Mouse (Mus musculus) MEL (cell line): ENCODE data around the gene Bmper. TPM values are rescaled to one million over a fixed set of nuclear protein-coding genes. Genes with fewer than 3 reads are reported as not detected.

Experiments
- DNase-seq: peaks from one replicate; pipeline ENCODE4 v3.0.0; 2011; ENCODE audit warnings: low read depth, low spot score
- H3K27ac ChIP-seq: 2 replicates; pipeline ENCODE4 v1.5.1; 2012; ENCODE audit warnings: low read depth, mild to moderate bottlenecking, control low read depth, low read length, moderate library complexity; ENCODE audit not compliant: control insufficient read depth
- H3K27me3 ChIP-seq, 2 experiments: fragments of 150-350 bp in 1 of 2; sonication (generic) in 1 of 2; 2 replicates each; pipeline ENCODE4 v1.6.1; 2012; ENCODE audit warnings: low read length in 2 of 2, mild to moderate bottlenecking in 2 of 2, improper control_type of control experiment in 1 of 2, moderate library complexity in 1 of 2; ENCODE audit not compliant: insufficient read depth in 2 of 2, control insufficient read depth in 1 of 2
- H3K36me3 ChIP-seq, 2 experiments: 2 replicates each; pipeline ENCODE4 v1.6.1; 2012 to 2014; ENCODE audit warnings: low read length in 2 of 2, improper control_type of control experiment in 1 of 2, inconsistent platforms in 1 of 2, mild to moderate bottlenecking in 1 of 2; ENCODE audit not compliant: insufficient read depth in 2 of 2, control insufficient read depth in 1 of 2
- H3K4me1 ChIP-seq, 2 experiments: fragments of 150-350 bp in 1 of 2; sonication (generic) in 1 of 2; 2 replicates each; pipeline ENCODE4 v1.6.1; 2012; ENCODE audit warnings: low read length in 2 of 2, improper control_type of control experiment in 1 of 2, mild to moderate bottlenecking in 1 of 2; ENCODE audit not compliant: insufficient read depth in 2 of 2, control insufficient read depth in 1 of 2
- H3K4me3 ChIP-seq, 2 experiments: fragments of 150-350 bp in 1 of 2; sonication (generic) in 1 of 2; 2 replicates each; pipeline ENCODE4 v1.5.1; 2012; ENCODE audit warnings: low read depth in 2 of 2, low read length in 2 of 2, mild to moderate bottlenecking in 2 of 2, moderate library complexity in 2 of 2, control low read depth in 1 of 2, improper control_type of control experiment in 1 of 2; ENCODE audit not compliant: control insufficient read depth in 1 of 2, insufficient read depth in 1 of 2
- H3K79me2 ChIP-seq: 2 replicates; pipeline ENCODE4 v1.6.1; 2012; ENCODE audit warnings: mild to moderate bottlenecking, low read length, moderate library complexity; ENCODE audit not compliant: control insufficient read depth, poor library complexity, insufficient read depth
- H3K9ac ChIP-seq: 2 replicates; pipeline ENCODE4 v1.6.1; 2012; ENCODE audit warnings: low read depth, mild to moderate bottlenecking, control low read depth, low read length, moderate library complexity; ENCODE audit not compliant: control insufficient read depth, poor library complexity, severe bottlenecking
- H3K9me3 ChIP-seq: fragments of 150-350 bp; sonication (generic); replicated peaks from 2 replicates; pipeline ENCODE4 v1.6.1; 2012; ENCODE audit warnings: mild to moderate bottlenecking, low read length, improper control_type of control experiment, moderate library complexity; ENCODE audit not compliant: insufficient read depth
- CHD1 ChIP-seq: IDR thresholded peaks from 2 replicates; pipeline ENCODE4 v1.6.1; 2012; ENCODE audit warnings: low read depth, mild to moderate bottlenecking, inconsistent platforms, low read length, improper control_type of control experiment
- CTCF ChIP-seq, 3 experiments: IDR thresholded peaks in 2 of 3; conservative IDR thresholded peaks in 1 of 3; 2 replicates each; pipeline ENCODE4 v1.5.1; 2011 to 2012; ENCODE audit warnings: low read length in 3 of 3, low read depth in 2 of 3, mild to moderate bottlenecking in 2 of 3, improper control_type of control experiment in 1 of 3, inconsistent platforms in 1 of 3, mixed read lengths in 1 of 3, moderate library complexity in 1 of 3; ENCODE audit not compliant: control insufficient read depth in 1 of 3, insufficient read depth in 1 of 3, poor library complexity in 1 of 3, severe bottlenecking in 1 of 3
- EP300 ChIP-seq, 2 experiments: IDR thresholded peaks; 2 replicates each; pipeline ENCODE4 v1.6.1; 2011; ENCODE audit warnings: improper control_type of control experiment in 2 of 2, low read length in 2 of 2, low read depth in 1 of 2, mild to moderate bottlenecking in 1 of 2
- GABPA ChIP-seq: IDR thresholded peaks from 2 replicates; pipeline ENCODE4 v1.6.1; 2012; ENCODE audit warnings: low read depth, mild to moderate bottlenecking, inconsistent platforms, low read length, improper control_type of control experiment, moderate library complexity
- GATA1 ChIP-seq: IDR thresholded peaks from 2 replicates; pipeline ENCODE4 v1.6.1; 2011; ENCODE audit warnings: low read depth, low read length, improper control_type of control experiment
- HCFC1 ChIP-seq: IDR thresholded peaks from 2 replicates; pipeline ENCODE4 v1.6.1; 2012; ENCODE audit warnings: low read depth, mild to moderate bottlenecking, inconsistent platforms, low read length, improper control_type of control experiment, moderate library complexity
- JUND ChIP-seq: IDR thresholded peaks from 2 replicates; pipeline ENCODE4 v1.6.1; 2011; ENCODE audit warnings: low read depth, mild to moderate bottlenecking, improper control_type of control experiment, low read length
- KAT2A ChIP-seq: conservative IDR thresholded peaks from 2 replicates; pipeline ENCODE4 v1.6.1; 2012; ENCODE audit warnings: low read depth, low read length, improper control_type of control experiment, inconsistent platforms
- MXI1 ChIP-seq: IDR thresholded peaks from 2 replicates; pipeline ENCODE4 v1.6.1; 2011; ENCODE audit warnings: mild to moderate bottlenecking, low read depth, low read length, improper control_type of control experiment
- MYC ChIP-seq: IDR thresholded peaks from 2 replicates; pipeline ENCODE4 v1.6.1; 2011; ENCODE audit warnings: low read depth, mild to moderate bottlenecking, low read length, improper control_type of control experiment, moderate library complexity
- NELFE ChIP-seq: IDR thresholded peaks from 2 replicates; pipeline ENCODE4 v1.6.1; 2011; ENCODE audit warnings: low read depth, low read length, improper control_type of control experiment
- POLR2A ChIP-seq, 2 experiments: IDR thresholded peaks; 2 replicates each; pipeline ENCODE4 v1.6.1; 2011 to 2012; ENCODE audit warnings: low read length in 2 of 2, mild to moderate bottlenecking in 2 of 2, control low read depth in 1 of 2, improper control_type of control experiment in 1 of 2, low read depth in 1 of 2, moderate library complexity in 1 of 2; ENCODE audit not compliant: control insufficient read depth in 1 of 2, insufficient read depth in 1 of 2, poor library complexity in 1 of 2
- RCOR1 ChIP-seq: IDR thresholded peaks from 2 replicates; pipeline ENCODE4 v1.6.1; 2012; ENCODE audit warnings: low read depth, mild to moderate bottlenecking, inconsistent platforms, low read length, improper control_type of control experiment
- USF1 ChIP-seq: IDR thresholded peaks from 2 replicates; pipeline ENCODE4 v1.6.1; 2014; ENCODE audit warnings: low read depth, mild to moderate bottlenecking, inconsistent platforms, low read length, improper control_type of control experiment, moderate library complexity
- USF2 ChIP-seq, 2 experiments: IDR thresholded peaks; 2 replicates each; pipeline ENCODE4 v1.6.1; 2011 to 2012; ENCODE audit warnings: improper control_type of control experiment in 2 of 2, low read length in 2 of 2, borderline replicate concordance in 1 of 2, inconsistent platforms in 1 of 2, low read depth in 1 of 2, mild to moderate bottlenecking in 1 of 2; ENCODE audit not compliant: insufficient read depth in 1 of 2
- ZC3H11A ChIP-seq: IDR thresholded peaks from 2 replicates; pipeline ENCODE4 v1.6.1; 2012; ENCODE audit warnings: low read depth, mild to moderate bottlenecking, inconsistent platforms, low read length, improper control_type of control experiment
- ZKSCAN1 ChIP-seq: IDR thresholded peaks from 2 replicates; pipeline ENCODE4 v1.6.1; 2012; ENCODE audit warnings: low read depth, mild to moderate bottlenecking, inconsistent platforms, low read length, improper control_type of control experiment, moderate library complexity
- ZMIZ1 ChIP-seq: IDR thresholded peaks from 2 replicates; pipeline ENCODE4 v1.6.1; 2012; ENCODE audit warnings: low read depth, mild to moderate bottlenecking, inconsistent platforms, low read length, improper control_type of control experiment, moderate library complexity
- polyA plus RNA-seq, 2 experiments: library from polyadenylated mRNA; stranded (reverse) in 1 of 2; unstranded in 1 of 2; fragments of >175 nt in 1 of 2; fragments of >200 nt in 1 of 2; gene quantifications; 2 replicates each; pipeline versions ENCODE4 v1.2.1 to v1.2.4; 2012; ENCODE audit warnings: low replicate concordance in 2 of 2, low read depth in 1 of 2; ENCODE audit not compliant: insufficient read length in 2 of 2, insufficient read depth in 1 of 2, missing spikeins in 1 of 2
- total RNA-seq: library from RNA; depleted of rRNA; stranded (reverse); fragments of 300-350 nt; gene quantifications from 2 replicates; pipeline ENCODE4 v1.2.3, GENCODE M21; 2012

The Bmper gene
- total and polyA plus RNA-seq, 3 experiments: not detected

DNA sequence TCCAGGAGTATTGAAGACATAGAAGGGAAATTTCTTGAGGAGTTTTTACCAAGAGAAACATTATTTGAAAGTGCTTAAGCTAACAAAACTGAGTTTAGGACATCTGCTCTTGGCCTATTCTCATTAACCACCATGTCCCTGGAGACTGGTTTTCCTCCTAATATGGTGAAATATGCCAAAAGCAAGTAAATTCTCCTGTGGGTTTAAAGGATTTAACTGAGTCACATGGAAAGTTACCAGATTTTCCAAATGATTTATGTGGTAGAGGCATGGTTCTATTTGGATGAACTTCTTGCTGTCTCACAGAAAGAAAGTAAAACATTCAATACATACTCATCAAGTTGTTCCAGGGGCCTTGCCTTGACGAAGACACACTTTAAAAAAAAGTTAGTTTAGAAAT, 31.9 kb upstream of the Bmper start:
- no peaks in the 10 kb centered on the region for H3K79me2 ChIP-seq
- H3K4me1 ChIP-seq: no peaks in the 10 kb centered on the region
- no peaks in the 10 kb centered on the region for H3K36me3 ChIP-seq
- H3K27me3 ChIP-seq: no peaks in the 10 kb centered on the region
- H3K9me3 ChIP-seq: no peaks in the 10 kb centered on the region
- no peak overlapping the region for H3K9ac ChIP-seq
- TF ChIP-seq ZMIZ1 (no peak), NELFE (no peak), RCOR1 (no peak), USF1 (no peak), MYC (no peak), POLR2A (IDR thresholded peaks at IDR 0.05; ENCODE audit: control insufficient read depth in 1 of 2, insufficient read depth in 1 of 2, low read depth in 1 of 2, low read length in 2 of 2, poor library complexity in 1 of 2) (no peak), JUND (no peak), MXI1 (no peak), HCFC1 (no peak), KAT2A (no peak)
- DNase-seq: no peak
- H3K4me3 ChIP-seq: no peak overlapping the region
- H3K27ac ChIP-seq: no peak overlapping the region

- no peaks in the 10 kb centered on the region for H3K27me3 ChIP-seq
- no peaks in the 10 kb centered on the region for H3K4me1 ChIP-seq
- H3K9me3 ChIP-seq: no peaks in the 10 kb centered on the region
- H3K4me3 ChIP-seq: no peak overlapping the region
- H3K36me3 ChIP-seq: no peaks in the 10 kb centered on the region
- H3K27ac ChIP-seq: no peak overlapping the region
- TF ChIP-seq MXI1 (no peak), CHD1 (no peak), ZKSCAN1 (no peak), GATA1 (no peak)
- no peaks in the 10 kb centered on the region for H3K79me2 ChIP-seq
- H3K9ac ChIP-seq: no peak overlapping the region
- no peak for DNase-seq
These were observed 31.4 kb upstream of the Bmper start for GRCm38 (mm10) chr9:23191431-23191830.

GRCm38 (mm10) chr9:23192567-23193331, 30.1 kb upstream of the Bmper start:
- no peaks in the 10 kb centered on the region for H3K4me1 ChIP-seq
- H3K27ac ChIP-seq: no peak overlapping the region
- H3K4me3 ChIP-seq: no peak overlapping the region
- TF ChIP-seq NELFE (no peak), USF2 (IDR thresholded peaks at IDR 0.05; ENCODE audit: borderline replicate concordance in 1 of 2, insufficient read depth in 1 of 2, low read depth in 1 of 2, low read length in 2 of 2) (no peak), GABPA (no peak), KAT2A (no peak), CTCF (IDR thresholded peaks at IDR 0.05 in 2 of 3, conservative IDR thresholded peaks at IDR 0.05 in 1 of 3; ENCODE audit: control insufficient read depth in 1 of 3, insufficient read depth in 1 of 3, low read depth in 2 of 3, low read length in 3 of 3, poor library complexity in 1 of 3, severe bottlenecking in 1 of 3) (peak in 1 of 3 experiments; percentile 10; a peak in 2 of 6 replicates), ZC3H11A (no peak), EP300 (IDR thresholded peaks at IDR 0.05; ENCODE audit: low read depth in 1 of 2, low read length in 2 of 2) (no peak)
- DNase-seq: no peak
- H3K79me2 ChIP-seq: no peaks in the 10 kb centered on the region
- H3K9me3 ChIP-seq: no peaks in the 10 kb centered on the region
- no peak overlapping the region for H3K9ac ChIP-seq
- no peaks in the 10 kb centered on the region for H3K27me3 ChIP-seq
- H3K36me3 ChIP-seq: no peaks in the 10 kb centered on the region
